Mouse (Mus musculus) liver, embryonic 14.5 days (tissue): Measurements from ENCODE around the gene Slc25a33. TPM values are rescaled to one million over a fixed set of nuclear protein-coding genes. Genes with fewer than 3 reads are reported as not detected.

Source experiments
- ATAC-seq: fragments of 200-750 bp; cut with Nextera tagmentation; 2 replicates; pipeline ENCODE4 v1.8.0; 2017; ENCODE audit warnings: moderate number of reproducible peaks, mild to moderate bottlenecking, moderate library complexity; ENCODE audit not compliant: insufficient read depth
- DNase-seq, 3 experiments: peaks; one replicate each; pipeline ENCODE4 v3.0.0-alpha.2; 2012 to 2013; ENCODE audit warnings: low read depth in 3 of 3, low spot score in 3 of 3
- H3K27ac ChIP-seq: fragments of 300-500 bp; sonication (generic); 2 replicates; pipeline ENCODE4 v1.5.1; 2014; ENCODE audit warnings: moderate library complexity, mild to moderate bottlenecking, control low read depth, inconsistent platforms
- H3K27me3 ChIP-seq: fragments of 300-500 bp; sonication (generic); 2 replicates; pipeline ENCODE4 v1.6.1; 2014; ENCODE audit warnings: mild to moderate bottlenecking, low read length, moderate library complexity; ENCODE audit not compliant: control insufficient read depth, insufficient read depth
- H3K36me3 ChIP-seq: fragments of 300-500 bp; sonication (generic); replicated peaks from 2 replicates; pipeline ENCODE4 v1.6.1; 2014; ENCODE audit warnings: low read depth; ENCODE audit not compliant: control insufficient read depth, insufficient read depth
- H3K4me1 ChIP-seq, 2 experiments: fragments of 200-500 bp in 1 of 2; fragments of 300-500 bp in 1 of 2; sonication (generic) in 1 of 2; replicated peaks; 2 replicates each; pipeline ENCODE4 v1.6.1; 2012 to 2014; ENCODE audit warnings: antibody characterized with exemption in 1 of 2, inconsistent platforms in 1 of 2, low read length in 1 of 2; ENCODE audit not compliant: control insufficient read depth in 2 of 2, insufficient read depth in 2 of 2
- H3K4me2 ChIP-seq: fragments of 300-500 bp; sonication (generic); 2 replicates; pipeline ENCODE4 v1.6.1; 2014; ENCODE audit warnings: low read depth, mild to moderate bottlenecking, control low read depth, moderate library complexity
- H3K4me3 ChIP-seq, 2 experiments: fragments of 200-500 bp in 1 of 2; fragments of 300-500 bp in 1 of 2; sonication (generic) in 1 of 2; 2 replicates each; pipeline ENCODE4 v1.5.1; 2012 to 2014; ENCODE audit warnings: low read depth in 2 of 2, low read length in 2 of 2, mild to moderate bottlenecking in 2 of 2, control low read depth in 1 of 2, inconsistent platforms in 1 of 2, moderate library complexity in 1 of 2; ENCODE audit not compliant: insufficient read depth in 1 of 2
- H3K9ac ChIP-seq: fragments of 300-500 bp; sonication (generic); replicated peaks from 2 replicates; pipeline ENCODE4 v1.6.1; 2014; ENCODE audit warnings: mild to moderate bottlenecking, control low read depth, moderate library complexity
- H3K9me3 ChIP-seq: fragments of 300-500 bp; sonication (generic); 2 replicates; pipeline ENCODE4 v1.6.1; 2016; ENCODE audit warnings: low read length, mixed read lengths; ENCODE audit not compliant: control insufficient read depth
- CTCF ChIP-seq: IDR thresholded peaks from 2 replicates; pipeline ENCODE4 v1.5.1; 2016; ENCODE audit warnings: antibody characterized with exemption, low read depth, control low read depth
- EP300 ChIP-seq: IDR thresholded peaks from 2 replicates; pipeline ENCODE4 v1.6.1; 2016; ENCODE audit warnings: antibody characterized with exemption, low read depth
- WGBS: fragments of 180-500 bp; shearing (Covaris S2); extraction: QIAGEN DNeasy Blood & Tissue Kit; methylation state at CpG from one replicate; pipeline ENCODE4 v1.1.7; 2014; ENCODE audit not compliant: insufficient replicate concordance; 5-methylcytosine and 5-hydroxymethylcytosine counted together
- polyA plus RNA-seq, 2 experiments: library from polyadenylated mRNA; depleted of rRNA in 1 of 2; stranded (reverse) in 1 of 2; unstranded in 1 of 2; fragments of >200 nt; fragmentation: Nextera tagmentation in 1 of 2; extraction: Ambion mirVana in 1 of 2; gene quantifications; 2 replicates each; pipeline versions ENCODE4 v1.2.1 to v1.2.3; 2012 to 2014

The Slc25a33 gene
- polyA plus RNA-seq, 2 experiments, result 4.8 to 7.8 TPM

GRCm38 (mm10) chr4:149784901-149785300 lies 10.8 kb upstream of the Slc25a33 start:
- no peaks in the 10 kb centered on the region for H3K27me3 ChIP-seq
- TF ChIP-seq EP300, result no peak
- TF ChIP-seq CTCF, result no peak
- H3K27ac ChIP-seq, result no peak overlapping the region
- no peak overlapping the region for H3K4me3 ChIP-seq
- DNase-seq (peak in 2 of 3 experiments; percentile 41 to 45), ATAC-seq (no peak)
- no peak overlapping the region for H3K9ac ChIP-seq
- H3K36me3 ChIP-seq, result no peaks in the 10 kb centered on the region
- no peaks in the 10 kb centered on the region for H3K9me3 ChIP-seq
- H3K4me1 ChIP-seq, result peaks cover 6 to 11% of the 10 kb centered on the region in 2 experiments
- 59% methylated on average over 5 of the region's 5 CpGs for WGBS
- H3K4me2 ChIP-seq, result no peak overlapping the region

GRCm38 (mm10) chr4:149784371-149784770 lies 10.3 kb upstream of the Slc25a33 start:
- Histone ChIP-seq H3K9ac (no peak overlapping the region), H3K36me3 (no peaks in the 10 kb centered on the region), H3K4me1 (peaks cover 6 to 13% of the 10 kb centered on the region in 2 experiments), H3K4me3 (no peak overlapping the region), H3K9me3 (no peaks in the 10 kb centered on the region), H3K27me3 (no peaks in the 10 kb centered on the region), H3K4me2 (no peak overlapping the region), H3K27ac (no peak overlapping the region)
- no peak for ATAC-seq
- no peak for TF ChIP-seq CTCF
- no peak for TF ChIP-seq EP300
- DNase-seq, result no peak
- WGBS, result 69% methylated on average over 9 of the region's 9 CpGs

- Histone ChIP-seq H3K4me3 (no peak overlapping the region), H3K4me1 (peaks cover 6 to 13% of the 10 kb centered on the region in 2 experiments), H3K9ac (no peak overlapping the region), H3K27ac (no peak overlapping the region), H3K36me3 (no peaks in the 10 kb centered on the region), H3K27me3 (no peaks in the 10 kb centered on the region), H3K9me3 (no peaks in the 10 kb centered on the region), H3K4me2 (no peak overlapping the region)
- TF ChIP-seq EP300, result no peak
- TF ChIP-seq CTCF, result no peak
- no peak for DNase-seq
- ATAC-seq, result no peak
- WGBS, result 67% methylated on average over 8 of the region's 8 CpGs
These were observed 8.9 kb upstream of the Slc25a33 start for GRCm38 (mm10) chr4:149782975-149783374.

DNA sequence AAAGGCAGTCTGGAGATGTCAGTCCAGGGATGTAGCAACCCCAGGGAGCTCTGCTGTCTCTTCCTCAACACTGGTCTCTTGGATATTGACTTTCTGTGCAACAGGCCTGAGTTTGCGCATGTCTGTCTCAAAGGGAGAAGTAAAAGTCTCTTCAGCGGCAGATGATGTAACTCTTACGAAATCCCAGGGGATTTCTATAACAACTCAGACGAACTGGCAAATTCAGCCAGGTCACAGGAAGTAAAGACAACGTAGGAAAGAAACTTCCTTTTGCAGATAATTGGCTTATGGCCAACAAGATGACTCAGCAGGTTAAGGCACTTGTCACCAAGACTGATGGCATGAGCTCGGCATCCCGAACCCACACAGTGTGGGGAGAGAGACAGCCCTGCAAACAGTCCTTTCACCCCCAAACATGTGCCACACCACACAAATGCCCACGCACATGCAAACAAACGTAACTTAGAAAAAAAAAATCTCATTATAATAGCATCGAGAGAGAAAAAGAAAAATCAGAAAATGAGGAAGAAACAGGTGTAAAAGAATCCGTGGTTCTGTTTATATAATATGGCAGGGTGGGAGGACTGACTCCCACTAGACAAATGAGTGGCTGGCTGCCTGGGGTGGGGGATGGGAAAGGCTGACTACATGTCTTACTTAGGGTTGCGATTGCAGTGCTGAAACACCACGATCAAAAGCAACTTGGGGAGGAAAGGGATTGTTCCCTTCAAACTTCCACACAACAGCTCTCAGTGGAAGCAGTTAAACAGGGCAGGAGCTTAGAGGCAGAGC lies 6.7 kb upstream of the Slc25a33 start:
- H3K4me1 ChIP-seq, result peaks cover 6 to 13% of the 10 kb centered on the region in 2 experiments
- H3K27me3 ChIP-seq, result no peaks in the 10 kb centered on the region
- WGBS, result 26% methylated on average over 13 of the region's 13 CpGs
- no peaks in the 10 kb centered on the region for H3K9me3 ChIP-seq
- ATAC-seq, result peak; percentile 34; the same call in 1 of the 2 replicates
- H3K4me2 ChIP-seq, result peak overlapping the region; percentile 24
- H3K4me3 ChIP-seq, result no peak overlapping the region
- no peaks in the 10 kb centered on the region for H3K36me3 ChIP-seq
- no peak overlapping the region for H3K27ac ChIP-seq
- no peak overlapping the region for H3K9ac ChIP-seq
- TF ChIP-seq CTCF, result no peak
- TF ChIP-seq EP300, result no peak
- peak; percentile 66 to 70 (median 70) for DNase-seq

- H3K4me3 ChIP-seq, result no peak overlapping the region
- TF ChIP-seq CTCF (no peak), EP300 (no peak)
- H3K9me3 ChIP-seq, result no peaks in the 10 kb centered on the region
- no peak for DNase-seq
- 62% methylated on average over 9 of the region's 9 CpGs for WGBS
- H3K4me1 ChIP-seq, result peaks cover 6 to 13% of the 10 kb centered on the region in 2 experiments
- no peaks in the 10 kb centered on the region for H3K27me3 ChIP-seq
- no peaks in the 10 kb centered on the region for H3K36me3 ChIP-seq
- H3K4me2 ChIP-seq, result no peak overlapping the region
- no peak overlapping the region for H3K9ac ChIP-seq
- no peak for ATAC-seq
- no peak overlapping the region for H3K27ac ChIP-seq
These were observed 5.9 kb upstream of the Slc25a33 start for GRCm38 (mm10) chr4:149779966-149780365.
